Mouse (Mus musculus): ENCODE results near the gene Naip5. TPM values are rescaled to one million over a fixed set of nuclear protein-coding genes. Genes with fewer than 3 reads are reported as not detected.
"Not testable (repeated sequence)": the region's sequence is repeated elsewhere in the genome, so short reads cannot be mapped to it uniquely, and the experiment has no call there.

The Naip5 gene
- polyA plus RNA-seq, 1 experiment from 2014 or later, result 0.20 TPM

GRCm38 (mm10) chr13:100195421-100195820 is 50.7 kb downstream of the Naip5 start:
- H3K36me3 ChIP-seq, result no peaks in the 10 kb centered on the region
- H3K4me3 ChIP-seq, result no peak overlapping the region
- ATAC-seq (ENCODE audit: low read depth), result no peak
- no peak overlapping the region for H3K9ac ChIP-seq
- no peaks in the 10 kb centered on the region for H3K4me1 ChIP-seq (replicated peaks)
- H3K27ac ChIP-seq (replicated peaks), result no peak overlapping the region
- H3K4me2 ChIP-seq, result no peak overlapping the region
- WGBS, result 77% methylated on average over 3 of the region's 3 CpGs
- H3K9me3 ChIP-seq, result no peaks in the 10 kb centered on the region
- no peaks in the 10 kb centered on the region for H3K27me3 ChIP-seq

DNA sequence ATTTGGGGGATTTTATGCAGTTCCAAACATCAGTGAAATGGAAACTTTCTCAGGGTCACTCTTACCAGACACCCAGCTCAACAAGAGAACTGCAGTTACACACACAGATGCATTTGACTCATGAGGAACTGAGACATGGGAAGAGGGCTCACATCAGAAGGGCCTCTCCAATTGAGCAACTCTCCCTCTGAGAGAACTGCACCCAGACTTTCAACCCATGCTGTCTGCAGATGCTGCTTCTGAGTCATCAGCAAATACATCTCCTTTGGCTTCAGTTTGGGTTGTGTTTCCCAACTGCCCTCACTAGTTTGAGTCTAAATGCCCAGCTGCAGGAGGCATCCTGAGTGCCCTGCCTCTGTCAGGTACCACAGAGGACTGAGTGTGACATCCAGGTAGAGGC is 63.0 kb downstream of the Naip5 start:
- not testable (repeated sequence) for H3K4me1 ChIP-seq (replicated peaks); H3K4me2 ChIP-seq; H3K4me3 ChIP-seq; ATAC-seq (ENCODE audit: low read depth); H3K9ac ChIP-seq; H3K9me3 ChIP-seq; H3K27me3 ChIP-seq; H3K36me3 ChIP-seq; H3K27ac ChIP-seq (replicated peaks)

- not testable (repeated sequence) for ATAC-seq (ENCODE audit: low read depth); H3K4me2 ChIP-seq; H3K27ac ChIP-seq (replicated peaks); H3K27me3 ChIP-seq; H3K9me3 ChIP-seq; H3K9ac ChIP-seq; H3K36me3 ChIP-seq; H3K4me1 ChIP-seq (replicated peaks); H3K4me3 ChIP-seq
- 96% methylated on average over 4 of the region's 5 CpGs for WGBS
These were observed 71.8 kb downstream of the Naip5 start for GRCm38 (mm10) chr13:100174360-100174759.

DNA sequence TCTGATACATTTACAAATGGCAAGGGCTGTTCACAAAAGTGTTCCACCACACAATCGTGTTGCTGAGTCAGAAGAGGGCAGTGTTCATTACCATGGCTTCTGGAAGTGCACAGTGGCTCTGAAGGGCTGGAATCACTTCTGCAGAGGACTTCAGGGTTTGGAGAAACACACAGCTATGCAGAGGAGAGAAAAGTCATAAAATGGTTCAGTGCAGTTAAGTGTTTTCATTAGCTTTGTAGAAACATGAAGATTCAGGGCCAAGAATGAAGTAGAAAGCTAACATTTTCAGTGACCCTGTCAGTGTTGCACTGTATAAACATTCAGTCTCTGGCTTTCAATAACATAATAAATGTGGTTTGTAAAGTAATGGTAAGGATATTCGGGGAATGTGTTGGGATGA is 79.7 kb downstream of the Naip5 start:
- H3K9ac ChIP-seq; ATAC-seq (ENCODE audit: low read depth); H3K4me3 ChIP-seq; H3K27me3 ChIP-seq; H3K27ac ChIP-seq (replicated peaks); H3K4me2 ChIP-seq; H3K4me1 ChIP-seq (replicated peaks); H3K36me3 ChIP-seq; H3K9me3 ChIP-seq: not testable (repeated sequence)
- 63% methylated on average over 2 of the region's 2 CpGs for WGBS

GRCm38 (mm10) chr13:100162467-100162866 is 83.7 kb downstream of the Naip5 start:
- not testable (repeated sequence) for H3K27me3 ChIP-seq; H3K27ac ChIP-seq (replicated peaks); H3K36me3 ChIP-seq; H3K9ac ChIP-seq; H3K4me3 ChIP-seq; H3K4me1 ChIP-seq (replicated peaks); ATAC-seq (ENCODE audit: low read depth); H3K9me3 ChIP-seq; H3K4me2 ChIP-seq

Other genes with a start within 250 kb of the Naip5 start
- gene Mccc2, start 230.7 kb downstream of the Naip5 start, polyA plus RNA-seq (2015; fragmentation: Nextera tagmentation; extraction: Ambion mirVana), result 33.1 and 34.9 TPM in 2 replicates
- 25.0 and 26.4 TPM in 2 replicates for gene Bdp1, start 142.3 kb downstream of the Naip5 start, polyA plus RNA-seq (2015; fragmentation: Nextera tagmentation; extraction: Ambion mirVana)
- gene Serf1, start 138.3 kb downstream of the Naip5 start, polyA plus RNA-seq (2015; fragmentation: Nextera tagmentation; extraction: Ambion mirVana), result 475 and 487 TPM in 2 replicates
- 46.3 and 48.4 TPM in 2 replicates for gene Smn1, start 121.5 kb downstream of the Naip5 start, polyA plus RNA-seq (2015; fragmentation: Nextera tagmentation; extraction: Ambion mirVana)
- gene Naip2, start 44.2 kb downstream of the Naip5 start, polyA plus RNA-seq (2015; fragmentation: Nextera tagmentation; extraction: Ambion mirVana), result 0.20 and 0.23 TPM in 2 replicates
- 0.03 and 0.10 TPM in 2 replicates for gene Naip6, start 71.4 kb upstream of the Naip5 start, polyA plus RNA-seq (2015; fragmentation: Nextera tagmentation; extraction: Ambion mirVana)
- 0.10 and 0.15 TPM in 2 replicates for gene Naip1, start 206.5 kb upstream of the Naip5 start, polyA plus RNA-seq (2015; fragmentation: Nextera tagmentation; extraction: Ambion mirVana)
- 82.7 and 86.0 TPM in 2 replicates for gene Gtf2h2, start 246.3 kb upstream of the Naip5 start, polyA plus RNA-seq (2015; fragmentation: Nextera tagmentation; extraction: Ambion mirVana)

Data from neural tube, embryonic 13.5 days (tissue).